Mouse (Mus musculus) forebrain, embryonic 12.5 days (tissue): ENCODE data around the gene Phgdh. TPM values are rescaled to one million over a fixed set of nuclear protein-coding genes. Genes with fewer than 3 reads are reported as not detected.
"Not testable (repeated sequence)": the region's sequence is repeated elsewhere in the genome, so short reads cannot be mapped to it uniquely, and the experiment has no call there.

ENCODE experiments used
- ATAC-seq: fragments of 200-750 bp; cut with Nextera tagmentation; 2 replicates; pipeline ENCODE4 v1.8.0; 2017; ENCODE audit warnings: moderate TSS enrichment; ENCODE audit not compliant: low FRiP score
- H3K27ac ChIP-seq: fragments of 300-500 bp; sonication (generic); 2 replicates; pipeline ENCODE4 v1.5.1; 2016; ENCODE audit warnings: mild to moderate bottlenecking
- H3K27me3 ChIP-seq: fragments of 300-500 bp; sonication (generic); 2 replicates; pipeline ENCODE4 v1.6.1; 2016; ENCODE audit warnings: mild to moderate bottlenecking
- H3K36me3 ChIP-seq: fragments of 300-500 bp; sonication (generic); replicated peaks from 2 replicates; pipeline ENCODE4 v1.6.1; 2016; ENCODE audit warnings: mild to moderate bottlenecking
- H3K4me1 ChIP-seq: fragments of 300-500 bp; sonication (generic); 2 replicates; pipeline ENCODE4 v1.6.1; 2016
- H3K4me2 ChIP-seq: fragments of 300-500 bp; sonication (generic); 2 replicates; pipeline ENCODE4 v1.6.1; 2016; ENCODE audit warnings: mild to moderate bottlenecking, moderate library complexity
- H3K4me3 ChIP-seq: fragments of 300-500 bp; sonication (generic); replicated peaks from 2 replicates; pipeline ENCODE4 v1.5.1; 2016; ENCODE audit warnings: mild to moderate bottlenecking
- H3K9ac ChIP-seq: fragments of 300-500 bp; sonication (generic); 2 replicates; pipeline ENCODE4 v1.6.1; 2016; ENCODE audit warnings: mild to moderate bottlenecking
- H3K9me3 ChIP-seq: fragments of 300-500 bp; sonication (generic); 2 replicates; pipeline ENCODE4 v1.6.1; 2016
- WGBS: fragments of 180-500 bp; shearing (Covaris S2); methylation state at CpG from one replicate; pipeline ENCODE4 v1.1.7; 2016; 5-methylcytosine and 5-hydroxymethylcytosine counted together
- polyA plus RNA-seq: library from polyadenylated mRNA; unstranded; fragments of >200 nt; fragmentation: Nextera tagmentation; extraction: Ambion mirVana; gene quantifications from 2 replicates; pipeline ENCODE4 v1.2.1, GENCODE M21; 2016

Gene Phgdh
- 274 and 277 TPM in 2 replicates for polyA plus RNA-seq

GRCm38 (mm10) chr3:98339706-98340109 is at the start of gene Phgdh:
Gene Phgdh, minus strand, starts transcription at chr3:98339990.
- H3K27me3 ChIP-seq, H3K9me3 ChIP-seq, H3K36me3 ChIP-seq: not testable (repeated sequence)
- Histone ChIP-seq H3K4me3 (peak within 1 kb of the TSS; percentile 61), H3K27ac (peak within 1 kb of the TSS; percentile 62), H3K4me2 (peak within 1 kb of the TSS; percentile 76), H3K4me1 (peaks cover 33% of the 10 kb centered on the region), H3K9ac (peak within 1 kb of the TSS; percentile 79)
- ATAC-seq: peak; percentile 86
- under 1% methylated on average over 10 of the region's 10 CpGs for WGBS

GRCm38 (mm10) chr3:98389305-98389704 is 49.5 kb upstream of the Phgdh start:
- Histone ChIP-seq H3K27me3 (no peaks in the 10 kb centered on the region), H3K9me3 (no peaks in the 10 kb centered on the region), H3K4me2 (no peak overlapping the region), H3K4me3 (no peak overlapping the region), H3K36me3 (no peaks in the 10 kb centered on the region), H3K4me1 (peaks cover 12% of the 10 kb centered on the region; the same call in 1 of the 2 replicates), H3K27ac (no peak overlapping the region), H3K9ac (no peak overlapping the region)
- ATAC-seq: no peak
- WGBS: 60% methylated on average over 3 of the region's 3 CpGs

GRCm38 (mm10) chr3:98387756-98388155 is 48.0 kb upstream of the Phgdh start:
- H3K4me1 ChIP-seq: peaks cover 28% of the 10 kb centered on the region
- WGBS: 87% methylated on average over 7 of the region's 7 CpGs
- no peaks in the 10 kb centered on the region for H3K36me3 ChIP-seq
- no peaks in the 10 kb centered on the region for H3K27me3 ChIP-seq
- H3K4me3 ChIP-seq: no peak overlapping the region
- H3K9ac ChIP-seq: no peak overlapping the region
- H3K4me2 ChIP-seq: no peak overlapping the region
- H3K9me3 ChIP-seq: no peaks in the 10 kb centered on the region
- H3K27ac ChIP-seq: no peak overlapping the region
- ATAC-seq: no peak

GRCm38 (mm10) chr3:98387086-98387485 is 47.3 kb upstream of the Phgdh start:
- Histone ChIP-seq H3K27ac (no peak overlapping the region), H3K4me3 (no peak overlapping the region), H3K9ac (no peak overlapping the region), H3K9me3 (no peaks in the 10 kb centered on the region), H3K4me2 (no peak overlapping the region), H3K27me3 (no peaks in the 10 kb centered on the region), H3K4me1 (peaks cover 28% of the 10 kb centered on the region), H3K36me3 (no peaks in the 10 kb centered on the region)
- ATAC-seq: no peak
- WGBS: 87% methylated on average over 4 of the region's 4 CpGs

- peak overlapping the region; percentile 83 for H3K4me3 ChIP-seq
- no peaks in the 10 kb centered on the region for H3K9me3 ChIP-seq
- H3K36me3 ChIP-seq: no peaks in the 10 kb centered on the region
- WGBS: 9% methylated on average over 21 of the region's 21 CpGs
- peak overlapping the region; percentile 86 for H3K9ac ChIP-seq
- peak overlapping the region; percentile 89 for H3K4me2 ChIP-seq
- H3K27me3 ChIP-seq: no peaks in the 10 kb centered on the region
- H3K4me1 ChIP-seq: peaks cover 28% of the 10 kb centered on the region
- peak overlapping the region; percentile 85 for H3K27ac ChIP-seq
- ATAC-seq: peak; percentile 56
Measured at GRCm38 (mm10) chr3:98383024-98383790, 43.4 kb upstream of the Phgdh start.

- peak within 1 kb of the TSS; percentile 89 for H3K4me2 ChIP-seq
- H3K4me1 ChIP-seq: peaks cover 21% of the 10 kb centered on the region
- peak within 1 kb of the TSS; percentile 86 for H3K9ac ChIP-seq
- peak within 1 kb of the TSS; percentile 83 for H3K4me3 ChIP-seq
- H3K36me3 ChIP-seq: no peaks in the 10 kb centered on the region
- ATAC-seq: peak; percentile 94
- H3K27me3 ChIP-seq: no peaks in the 10 kb centered on the region
- no peaks in the 10 kb centered on the region for H3K9me3 ChIP-seq
- whole genome bisulfite sequencing: 0% methylated on average over 42 of the region's 42 CpGs
- H3K27ac ChIP-seq: peak within 1 kb of the TSS; percentile 85
Measured at GRCm38 (mm10) chr3:98382246-98382939, 42.6 kb upstream of the Phgdh start, which contains the start of gene Zfp697. Gene Zfp697, plus strand, starts transcription at chr3:98382461.

GRCm38 (mm10) chr3:98381677-98382245 is 42.0 kb upstream of the Phgdh start:
- WGBS: 7% methylated on average over 17 of the region's 17 CpGs
- H3K27ac ChIP-seq: peak overlapping the region; percentile 85

GRCm38 (mm10) chr3:98379236-98379635 is 39.4 kb upstream of the Phgdh start:
- 53% methylated on average over 7 of the region's 7 CpGs for WGBS
- Histone ChIP-seq H3K4me2 (no peak overlapping the region), H3K4me1 (peaks cover 15% of the 10 kb centered on the region), H3K27me3 (no peaks in the 10 kb centered on the region), H3K36me3 (no peaks in the 10 kb centered on the region), H3K9me3 (no peaks in the 10 kb centered on the region), H3K27ac (no peak overlapping the region), H3K4me3 (no peak overlapping the region), H3K9ac (no peak overlapping the region)
- ATAC-seq: no peak

More at GRCm38 (mm10) chr3:98381677-98382245, 42.0 kb upstream of the Phgdh start:
- H3K36me3 ChIP-seq: no peaks in the 10 kb centered on the region
- ATAC-seq: peak; percentile 10; the same call in 1 of the 2 replicates
- H3K9me3 ChIP-seq: no peaks in the 10 kb centered on the region
- H3K27me3 ChIP-seq: no peaks in the 10 kb centered on the region
- peak overlapping the region; percentile 83 for H3K4me3 ChIP-seq
- peak overlapping the region; percentile 86 for H3K9ac ChIP-seq
- H3K4me2 ChIP-seq: peak overlapping the region; percentile 89
- peaks cover 20% of the 10 kb centered on the region for H3K4me1 ChIP-seq

- ATAC-seq: no peak
- Histone ChIP-seq H3K9me3 (no peaks in the 10 kb centered on the region), H3K27ac (no peak overlapping the region), H3K4me2 (no peak overlapping the region), H3K4me1 (peaks cover 5% of the 10 kb centered on the region), H3K36me3 (no peaks in the 10 kb centered on the region), H3K27me3 (no peaks in the 10 kb centered on the region), H3K9ac (no peak overlapping the region), H3K4me3 (no peak overlapping the region)
- 91% methylated on average over 4 of the region's 4 CpGs for WGBS
Measured at GRCm38 (mm10) chr3:98378267-98378666, 38.5 kb upstream of the Phgdh start.

- no peaks in the 10 kb centered on the region for H3K27me3 ChIP-seq
- no peaks in the 10 kb centered on the region for H3K36me3 ChIP-seq
Measured at GRCm38 (mm10) chr3:98374980-98375379, 35.2 kb upstream of the Phgdh start.

GRCm38 (mm10) chr3:98374062-98374719 is 34.4 kb upstream of the Phgdh start:
- ATAC-seq: no peak
- no peaks in the 10 kb centered on the region for H3K4me1 ChIP-seq
- H3K9ac ChIP-seq: no peak overlapping the region
- no peaks in the 10 kb centered on the region for H3K36me3 ChIP-seq
- no peak overlapping the region for H3K4me3 ChIP-seq
- H3K27ac ChIP-seq: no peak overlapping the region
- H3K9me3 ChIP-seq: no peaks in the 10 kb centered on the region
- H3K4me2 ChIP-seq: no peak overlapping the region
- no peaks in the 10 kb centered on the region for H3K27me3 ChIP-seq
- 81% methylated on average over 3 of the region's 3 CpGs for WGBS

More at GRCm38 (mm10) chr3:98374980-98375379, 35.2 kb upstream of the Phgdh start:
- WGBS: 83% methylated on average over 5 of the region's 5 CpGs
- no peaks in the 10 kb centered on the region for H3K4me1 ChIP-seq
- H3K4me3 ChIP-seq: no peak overlapping the region
- H3K9ac ChIP-seq: no peak overlapping the region
- no peak overlapping the region for H3K4me2 ChIP-seq
- H3K27ac ChIP-seq: no peak overlapping the region
- H3K9me3 ChIP-seq: no peaks in the 10 kb centered on the region
- no peak for ATAC-seq

- no peak overlapping the region for H3K9ac ChIP-seq
- no peaks in the 10 kb centered on the region for H3K36me3 ChIP-seq
- no peak overlapping the region for H3K27ac ChIP-seq
- H3K27me3 ChIP-seq: no peaks in the 10 kb centered on the region
- no peak for ATAC-seq
- no peak overlapping the region for H3K4me2 ChIP-seq
- H3K9me3 ChIP-seq: no peaks in the 10 kb centered on the region
- no peak overlapping the region for H3K4me3 ChIP-seq
- 93% methylated on average over 2 of the region's 2 CpGs for WGBS
- H3K4me1 ChIP-seq: no peaks in the 10 kb centered on the region
Measured at GRCm38 (mm10) chr3:98368776-98369175, 29.0 kb upstream of the Phgdh start.
